Mouse (Mus musculus) heart, adult 8-10 months (tissue): Measurements from ENCODE around the gene Tent4a. TPM values are rescaled to one million over a fixed set of nuclear protein-coding genes. Genes with fewer than 3 reads are reported as not detected.
"Not testable (repeated sequence)": the region's sequence is repeated elsewhere in the genome, so short reads cannot be mapped to it uniquely, and the experiment has no call there.

ENCODE experiments used
- DNase-seq: peaks from one replicate; pipeline ENCODE4 v3.0.0; 2022; ENCODE audit warnings: low spot score
- total RNA-seq, 4 experiments: library from RNA; stranded (reverse); gene quantifications; 2 replicates each; pipeline ENCODE4 v1.2.4; 2022

Gene Tent4a
- 10 to 100 TPM; 10.6 to 14.1 (median 11.9) TPM for total RNA-seq

DNA sequence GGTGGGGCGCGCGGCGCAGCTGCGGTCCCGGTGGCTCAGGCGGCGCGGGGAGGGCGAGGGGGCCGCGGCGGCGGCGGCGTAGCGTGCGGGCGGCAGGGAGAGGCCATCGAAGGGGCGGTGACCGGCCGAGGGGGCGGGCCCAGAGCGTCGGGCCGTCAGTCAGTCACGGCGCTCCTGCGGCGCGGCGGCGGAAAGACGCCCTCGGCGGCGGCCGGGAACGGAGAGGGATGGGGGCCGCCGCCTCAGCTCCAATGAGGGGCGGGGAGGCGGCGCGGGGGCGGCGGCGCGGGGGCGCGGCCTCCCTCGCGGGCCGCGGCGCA lies at the start of gene Tent4a:
Gene Tent4a (minus strand): TSS at position 284 of the 320 bp plus-strand sequence.
- no peak for DNase-seq

- DNase-seq: no peak
These were observed 49.2 kb upstream of the Tent4a start for GRCm38 (mm10) chr13:69583591-69583990.

- DNase-seq: no peak
These were observed 48.0 kb upstream of the Tent4a start for GRCm38 (mm10) chr13:69582411-69582810.

- DNase-seq: no peak
These were observed 42.9 kb upstream of the Tent4a start for GRCm38 (mm10) chr13:69577181-69577834.

- no peak for DNase-seq
These were observed 42.3 kb upstream of the Tent4a start for GRCm38 (mm10) chr13:69576676-69577075.

DNA sequence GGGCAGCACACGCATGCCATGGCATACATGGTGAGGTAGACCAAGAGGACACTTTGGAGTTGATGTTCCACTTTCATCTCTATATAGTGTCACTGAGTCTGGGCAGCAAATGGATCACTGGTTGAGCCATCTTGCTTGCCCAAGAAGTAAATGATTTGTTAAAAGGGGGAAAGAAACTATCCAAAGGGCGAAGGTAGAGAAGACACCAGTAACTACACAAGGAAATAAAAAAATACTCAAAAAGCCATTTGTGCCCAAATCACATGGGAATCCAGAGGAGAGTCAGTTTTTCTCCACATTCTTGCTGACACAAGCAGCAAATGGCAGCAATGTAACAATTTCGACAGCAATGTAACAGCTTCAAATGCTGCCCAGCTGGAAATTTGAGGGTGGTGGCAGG lies 38.2 kb upstream of the Tent4a start:
- DNase-seq: no peak

- peak; percentile 27 for DNase-seq
These were observed 34.8 kb upstream of the Tent4a start for GRCm38 (mm10) chr13:69569201-69569600.

GRCm38 (mm10) chr13:69565401-69565800 lies 31.0 kb upstream of the Tent4a start:
- not testable (repeated sequence) for DNase-seq

DNA sequence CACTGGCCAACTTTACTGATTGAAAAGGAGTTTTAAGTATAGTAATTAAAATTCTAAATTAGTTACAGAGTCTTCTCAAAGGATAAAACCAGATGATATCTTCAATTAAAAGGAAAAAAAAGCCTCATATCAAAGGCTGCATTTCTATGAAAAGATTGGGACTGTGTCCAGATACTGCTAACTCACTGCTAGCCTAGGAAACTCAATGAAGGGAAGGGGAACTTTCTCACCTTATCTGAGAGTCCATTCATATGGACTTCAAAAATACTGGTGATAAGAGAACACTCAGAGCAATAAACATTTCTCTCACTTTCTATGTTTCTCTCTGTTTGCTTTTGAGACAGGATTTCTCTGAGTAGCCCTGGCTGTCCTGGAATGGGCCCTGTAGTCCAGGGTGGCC lies 30.2 kb upstream of the Tent4a start:
- DNase-seq: no peak

DNA sequence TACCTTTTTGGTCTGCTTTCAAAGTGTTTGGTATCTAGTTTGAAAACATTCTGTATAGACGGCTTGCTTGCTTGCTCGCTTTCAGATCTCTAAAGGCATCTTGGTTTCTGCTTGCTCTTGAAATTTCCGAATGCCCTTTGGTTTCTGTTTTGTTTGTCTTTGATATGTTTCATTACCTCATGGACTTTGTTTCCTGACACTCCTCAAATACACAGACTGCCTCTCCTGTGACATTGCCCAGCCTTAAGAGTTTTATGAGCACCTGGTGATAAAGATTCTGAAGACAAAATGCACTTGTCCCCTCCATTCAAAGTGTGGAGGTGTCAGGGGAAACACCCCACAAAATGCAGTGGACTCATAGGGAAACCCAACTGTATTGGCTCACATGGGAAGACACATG lies 29.5 kb upstream of the Tent4a start:
- DNase-seq: no peak

- peak; percentile 60 for DNase-seq
These were observed 28.5 kb upstream of the Tent4a start for GRCm38 (mm10) chr13:69562654-69563574.

GRCm38 (mm10) chr13:69562004-69562403 lies 27.6 kb upstream of the Tent4a start:
- DNase-seq: no peak

DNA sequence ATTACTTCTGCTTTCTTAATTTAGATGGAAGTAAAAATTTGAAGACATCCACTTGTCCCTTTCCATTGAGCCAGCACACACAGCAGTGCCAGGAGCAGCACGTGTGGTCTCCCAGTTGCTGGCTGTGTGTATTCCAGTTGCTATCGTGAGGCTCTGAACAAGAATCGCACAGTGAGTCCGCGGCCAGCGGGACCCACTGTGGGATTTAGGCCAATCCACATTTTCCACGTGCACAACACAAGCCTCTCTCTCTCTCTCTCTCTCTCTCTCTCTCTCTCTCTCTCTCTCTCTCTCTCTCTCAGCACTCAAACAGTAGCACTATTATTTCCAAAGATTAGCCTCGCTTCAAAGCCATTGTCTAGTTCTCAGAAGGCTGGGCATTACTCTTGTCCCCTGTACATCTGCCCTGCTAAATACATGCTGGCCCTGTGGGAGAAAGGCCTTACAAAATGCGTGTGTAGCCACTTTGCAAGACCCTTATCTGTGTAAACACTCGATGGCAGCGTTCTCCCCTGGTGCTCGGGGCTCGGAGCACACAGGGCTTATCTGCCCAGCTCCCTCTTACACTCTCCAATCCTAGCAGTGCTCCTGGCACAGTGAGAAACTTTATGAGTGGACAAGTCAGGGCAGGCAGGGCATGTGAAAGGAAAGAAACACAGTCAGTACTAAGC lies 25.0 kb upstream of the Tent4a start:
- DNase-seq: no peak

DNA sequence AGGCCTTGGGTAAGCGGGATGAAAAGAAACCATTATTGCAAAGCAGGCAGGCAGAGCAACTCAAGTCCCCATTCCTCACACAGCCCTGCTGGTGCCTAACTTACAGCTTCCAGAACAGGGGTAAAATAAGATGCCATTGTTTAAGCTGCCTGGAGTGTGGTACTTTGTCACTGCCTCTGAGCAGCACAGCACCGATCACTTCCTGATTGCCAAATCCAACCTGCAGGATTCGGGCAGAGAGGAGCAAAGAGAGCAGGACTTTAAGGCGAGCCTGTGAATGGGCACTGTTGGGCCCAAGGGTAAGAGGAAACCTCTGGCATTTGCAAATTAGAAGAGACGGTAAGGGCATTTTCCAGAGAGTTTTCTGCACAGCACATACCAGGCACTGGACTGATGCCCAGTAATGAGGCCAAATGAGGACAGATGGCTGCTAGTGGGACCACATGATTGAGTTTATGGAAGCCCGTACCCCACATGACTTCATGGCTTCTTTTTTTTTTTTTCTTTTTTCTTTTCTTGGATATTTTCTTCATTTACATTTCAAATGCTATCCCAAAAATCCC lies 23.8 kb upstream of the Tent4a start:
- DNase-seq: no peak

GRCm38 (mm10) chr13:69556728-69557127 lies 22.3 kb upstream of the Tent4a start:
- DNase-seq: no peak

GRCm38 (mm10) chr13:69555957-69556482 lies 21.6 kb upstream of the Tent4a start:
- DNase-seq: no peak

DNA sequence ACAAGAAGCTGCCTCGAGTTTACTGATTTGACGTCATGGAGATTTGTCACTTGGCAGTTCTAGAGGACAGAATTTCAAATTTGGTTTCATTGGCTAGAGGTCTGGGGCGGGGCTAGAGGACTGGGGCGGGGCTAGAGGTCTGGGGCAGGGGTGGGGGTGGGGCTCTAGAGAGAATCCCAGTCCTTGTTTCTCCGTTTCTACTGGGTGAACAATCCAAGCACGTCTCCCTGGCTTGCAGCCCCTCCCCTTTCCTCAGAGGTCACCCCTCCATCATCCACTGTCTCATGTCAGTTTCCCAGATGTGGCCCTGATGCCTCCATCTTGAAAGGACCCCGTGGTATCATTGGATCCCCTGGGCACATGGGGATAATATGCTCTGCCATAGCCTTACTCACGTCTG lies 20.6 kb upstream of the Tent4a start:
- DNase-seq: no peak

DNA sequence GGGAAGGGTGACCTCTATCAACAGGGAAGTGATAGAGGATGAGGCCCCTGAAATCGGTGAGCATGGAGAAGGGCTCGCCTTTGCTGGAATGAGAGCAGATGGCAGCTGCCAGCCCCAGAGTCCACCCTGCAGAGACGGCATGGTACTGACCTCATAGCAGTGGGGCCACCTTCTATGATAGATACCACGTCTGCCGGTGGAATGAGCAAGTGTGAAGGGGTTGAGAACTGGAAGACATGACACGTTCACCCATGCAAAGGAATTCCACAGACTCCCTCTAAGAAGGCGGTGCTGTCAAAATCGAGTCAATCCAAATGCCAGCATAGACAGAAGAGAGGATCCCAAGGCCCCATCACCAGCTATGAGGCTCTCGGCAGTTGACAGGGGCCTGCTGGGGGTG lies 19.8 kb upstream of the Tent4a start:
- DNase-seq: no peak

GRCm38 (mm10) chr13:69553024-69553423 lies 18.6 kb upstream of the Tent4a start:
- DNase-seq: no peak

DNA sequence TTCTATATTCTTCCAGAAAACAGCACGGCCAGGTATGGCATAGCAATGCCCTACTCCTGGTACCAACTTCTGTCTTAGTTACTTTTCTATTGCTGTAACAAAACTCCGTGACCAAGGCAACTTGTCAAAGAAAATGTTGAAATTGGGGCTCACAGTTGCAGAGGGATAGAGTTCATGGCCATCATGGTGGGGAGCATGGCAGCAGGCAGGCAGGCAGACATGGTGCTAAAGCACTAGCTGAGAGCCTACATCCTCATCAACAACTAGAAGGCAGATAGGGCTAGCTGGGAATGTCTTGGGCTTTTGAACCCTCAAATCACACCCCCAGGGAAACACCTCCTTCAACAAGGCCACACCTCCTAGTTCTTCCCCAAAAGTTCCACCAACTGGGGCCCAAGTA lies 16.4 kb upstream of the Tent4a start:
- DNase-seq: no peak

- DNase-seq: no peak
These were observed 15.6 kb upstream of the Tent4a start for GRCm38 (mm10) chr13:69549980-69550379.
